11 mouse cellular contexts compared by ENCODE assay signal in genomic region chr5:63169687-63170086, GRCm38 (mm10).
DNase-seq lines count a peak whose midpoint lies in the region; ATAC-seq lines count a peak whose summit lies in the region.
"Had no signal": no experiment of that assay in that cellular context is flagged by ENCODE, and none has a peak within 500 bp of the region (broad histone marks: within the 10 kb centered on the region; RNA-seq: fewer than 3 reads in every experiment).

No protein-coding gene starts in this region.

- no peak overlapping the region for H3K4me3 ChIP-seq in forebrain, embryonic 15.5 days
- no peak overlapping the region for H3K4me3 ChIP-seq in forebrain, embryonic 12.5 days (replicated peaks)
- H3K4me3 ChIP-seq in forebrain, embryonic 16.5 days (replicated peaks; ENCODE audit: low read length) = no peak overlapping the region
- no peak overlapping the region for H3K4me3 ChIP-seq in neural tube, embryonic 15.5 days (replicated peaks)

- H3K36me3 ChIP-seq in forebrain, embryonic 15.5 days = no peaks in the 10 kb centered on the region
- H3K36me3 ChIP-seq in forebrain, embryonic 12.5 days (replicated peaks) = no peaks in the 10 kb centered on the region
- no peaks in the 10 kb centered on the region for H3K36me3 ChIP-seq in forebrain, embryonic 16.5 days (ENCODE audit: control insufficient read depth, insufficient read depth)
- no peaks in the 10 kb centered on the region for H3K36me3 ChIP-seq in neural tube, embryonic 15.5 days

- no peaks in the 10 kb centered on the region for H3K27me3 ChIP-seq in forebrain, embryonic 15.5 days
- no peaks in the 10 kb centered on the region for H3K27me3 ChIP-seq in forebrain, embryonic 12.5 days
- no peaks in the 10 kb centered on the region for H3K27me3 ChIP-seq in forebrain, embryonic 16.5 days (replicated peaks; ENCODE audit: control insufficient read depth, insufficient read depth, low read length)
- H3K27me3 ChIP-seq in neural tube, embryonic 15.5 days (replicated peaks) = no peaks in the 10 kb centered on the region

- no peaks in the 10 kb centered on the region for H3K4me1 ChIP-seq in forebrain, embryonic 15.5 days
- H3K4me1 ChIP-seq in forebrain, embryonic 12.5 days = no peaks in the 10 kb centered on the region
- no peaks in the 10 kb centered on the region for H3K4me1 ChIP-seq in forebrain, embryonic 16.5 days (replicated peaks; ENCODE audit: control insufficient read depth, insufficient read depth, low read length)
- H3K4me1 ChIP-seq in neural tube, embryonic 15.5 days = peaks cover 2% of the 10 kb centered on the region; the same call in 1 of the 2 replicates

- DNase-seq in layer of hippocampus, adult 8-10 months (ENCODE audit: low spot score in 2 of 2) = peak; percentile 29 to 32
- DNase-seq in thymus, postnatal 14 days = no peak
- DNase-seq in cerebellum, postnatal 36 days = no peak
- no peak for DNase-seq in embryo, embryonic 10.5 days (ENCODE audit: low spot score)
- DNase-seq: adrenal gland, adult 8-10 months; cerebellum, postnatal 14 days; thymus, postnatal 4 days had no signal

- no peak overlapping the region for H3K27ac ChIP-seq in forebrain, embryonic 15.5 days (replicated peaks)
- no peak overlapping the region for H3K27ac ChIP-seq in forebrain, embryonic 12.5 days
- H3K27ac ChIP-seq in forebrain, embryonic 16.5 days (ENCODE audit: low read length) = no peak overlapping the region
- no peak overlapping the region for H3K27ac ChIP-seq in neural tube, embryonic 15.5 days (replicated peaks)

- no peak overlapping the region for H3K9ac ChIP-seq in forebrain, embryonic 15.5 days (replicated peaks)
- no peak overlapping the region for H3K9ac ChIP-seq in forebrain, embryonic 12.5 days
- H3K9ac ChIP-seq in forebrain, embryonic 16.5 days (replicated peaks; ENCODE audit: low read depth, low read length) = no peak overlapping the region
- no peak overlapping the region for H3K9ac ChIP-seq in neural tube, embryonic 15.5 days (replicated peaks)

- peak; percentile 55; the same call in 1 of the 2 replicates for ATAC-seq in forebrain, embryonic 15.5 days (replicated peaks)
- ATAC-seq in forebrain, embryonic 12.5 days (ENCODE audit: low FRiP score) = no peak
- ATAC-seq in forebrain, embryonic 16.5 days = peak; percentile 61
- peak; percentile 35; the same call in 1 of the 2 replicates for ATAC-seq in neural tube, embryonic 15.5 days (ENCODE audit: low FRiP score)

- no peak overlapping the region for H3K4me2 ChIP-seq in forebrain, embryonic 15.5 days (replicated peaks)
- no peak overlapping the region for H3K4me2 ChIP-seq in forebrain, embryonic 12.5 days
- no peak overlapping the region for H3K4me2 ChIP-seq in forebrain, embryonic 16.5 days (ENCODE audit: low read length)
- no peak overlapping the region for H3K4me2 ChIP-seq in neural tube, embryonic 15.5 days

- WGBS in forebrain, embryonic 15.5 days = 58% methylated on average over 2 of the region's 2 CpGs
- 62% methylated on average over 2 of the region's 2 CpGs for WGBS in forebrain, embryonic 12.5 days
- WGBS in forebrain, embryonic 16.5 days = 48% methylated on average over 2 of the region's 2 CpGs
- 52% methylated on average over 2 of the region's 2 CpGs for WGBS in neural tube, embryonic 15.5 days

- no peaks in the 10 kb centered on the region for H3K9me3 ChIP-seq in forebrain, embryonic 15.5 days
- H3K9me3 ChIP-seq in forebrain, embryonic 12.5 days = no peaks in the 10 kb centered on the region
- H3K9me3 ChIP-seq in forebrain, embryonic 16.5 days (ENCODE audit: control insufficient read depth, low read length) = no peaks in the 10 kb centered on the region
- no peaks in the 10 kb centered on the region for H3K9me3 ChIP-seq in neural tube, embryonic 15.5 days (replicated peaks)

Comparison
In these comparisons a context has a peak if more than half of its experiments do, and no peak if none do; other contexts are left out.
1. DNase-seq: peak in layer of hippocampus, adult 8-10 months (2 of 2); none in thymus, postnatal 14 days (single experiment), cerebellum, postnatal 36 days (0 of 2) and embryo, embryonic 10.5 days (single experiment).